Mouse (Mus musculus) skeletal muscle tissue, adult 2 months (tissue): ENCODE data around the gene Col4a3.

Experiments used
- DNase-seq: peaks from one replicate; pipeline ENCODE4 v3.0.0-alpha.2; 2012; ENCODE audit warnings: low read depth, low spot score

Col4a3 gene

GRCm38 (mm10) chr1:82768269-82768668 lies 181.5 kb downstream of the Col4a3 start, which contains the start of gene Tm4sf20:
Gene Tm4sf20 (minus strand): TSS chr1:82768461.
- no peak for DNase-seq

GRCm38 (mm10) chr1:82771022-82771586 lies 184.4 kb downstream of the Col4a3 start, which contains the start of gene Gm47791:
Gene Gm47791 (minus strand): TSS chr1:82771243.
- no peak for DNase-seq
